Mouse (Mus musculus): ENCODE results near the gene Nod2.
A peak's percentile ranks its signal among the peaks of the same experiment; 100 is the strongest.
"Not testable (repeated sequence)": the region's sequence is repeated elsewhere in the genome, so short reads cannot be mapped to it uniquely, and the experiment has no call there.

Nod2 gene

DNA sequence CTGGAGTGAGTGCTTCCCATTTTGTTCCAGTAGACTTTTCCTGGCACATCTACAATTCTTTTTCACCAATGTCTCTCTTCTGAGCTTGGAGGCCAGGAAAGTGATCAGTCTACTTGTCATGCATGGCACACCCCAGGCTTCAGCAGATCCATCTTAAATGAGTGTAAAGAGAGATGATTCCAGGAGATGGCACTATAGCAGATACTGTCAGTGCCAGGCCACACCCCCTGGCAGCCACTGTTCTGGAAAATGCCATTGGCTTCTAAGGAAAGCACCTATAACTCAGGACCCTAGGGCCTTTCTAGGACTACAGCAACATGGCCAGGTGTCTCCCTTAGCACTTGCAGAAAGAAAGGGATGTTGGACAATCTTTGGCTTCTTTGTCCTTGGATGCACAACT is 16.0 kb upstream of the Nod2 start:
- no peak for DNase-seq (ENCODE audit: low spot score in 2 of 2)

DNA sequence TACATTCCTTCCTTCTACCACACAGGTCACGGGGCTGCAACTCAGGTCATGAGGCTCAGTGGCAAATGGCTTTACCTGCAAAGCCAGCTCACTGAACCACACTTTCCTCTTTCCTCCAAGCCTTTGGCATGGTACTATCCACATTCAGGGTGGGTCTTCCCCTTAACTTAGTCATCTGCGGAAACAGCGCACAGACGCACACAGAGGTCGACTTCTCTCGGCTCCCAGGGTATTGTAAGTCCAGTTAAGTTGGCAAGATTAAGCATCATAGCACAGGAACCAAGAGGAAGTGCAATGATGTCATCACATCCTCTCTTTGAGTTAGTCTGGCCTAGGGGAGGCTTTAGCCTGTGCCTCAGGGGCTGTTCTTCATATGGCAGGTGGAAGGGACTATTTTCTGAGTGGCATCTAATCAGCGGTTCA is 13.8 kb upstream of the Nod2 start:
- DNase-seq (ENCODE audit: low spot score in 2 of 2), result no peak

DNA sequence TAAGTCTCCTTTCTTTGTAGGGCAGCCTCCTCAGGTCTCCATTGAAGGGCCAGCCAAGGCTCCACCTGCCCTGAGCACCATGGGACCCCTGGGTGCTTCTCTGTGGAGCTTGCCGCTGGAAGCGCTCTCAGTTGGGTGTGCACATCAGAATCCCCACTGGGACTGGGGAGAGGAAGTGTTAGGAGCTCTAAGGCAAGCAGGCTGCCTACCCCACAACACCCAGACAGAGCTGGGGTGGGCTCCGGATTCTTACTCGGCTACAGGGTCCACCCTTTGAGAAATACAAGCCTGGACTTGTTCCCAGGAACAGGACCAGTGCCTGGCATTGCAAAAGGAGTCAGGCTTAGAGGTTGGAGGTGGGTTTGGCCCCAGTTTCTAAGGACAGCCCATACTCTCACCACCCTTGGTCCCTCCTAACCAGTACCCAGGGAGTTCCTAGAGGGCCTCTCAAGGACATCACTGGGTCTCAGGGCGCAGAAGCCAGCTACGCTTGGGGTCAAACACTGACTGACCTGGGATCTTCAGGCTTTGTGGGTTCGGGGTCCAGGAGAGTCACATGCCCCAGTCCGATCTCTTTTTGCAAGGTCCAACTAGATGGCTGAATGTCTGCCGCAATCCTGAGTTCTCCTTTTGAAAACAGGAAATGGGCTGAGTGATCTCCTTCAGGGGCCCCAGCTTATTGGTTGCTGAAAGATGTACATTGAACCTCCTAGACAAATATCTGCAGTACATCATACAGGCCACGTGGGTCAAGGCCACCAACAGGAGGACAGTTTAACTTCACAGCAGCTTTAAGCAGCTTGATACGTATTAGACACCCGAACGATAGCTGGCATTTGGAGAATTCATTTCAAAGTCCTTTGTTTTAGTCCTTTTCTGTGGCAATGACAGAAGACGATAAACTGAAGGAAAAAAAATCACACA is 11.4 kb upstream of the Nod2 start, which contains the start of gene Snx20:
Gene Snx20, minus strand, starts transcription at position 655 of the 924 bp plus-strand sequence.
- DNase-seq (ENCODE audit: low spot score in 2 of 2), result no peak

DNA sequence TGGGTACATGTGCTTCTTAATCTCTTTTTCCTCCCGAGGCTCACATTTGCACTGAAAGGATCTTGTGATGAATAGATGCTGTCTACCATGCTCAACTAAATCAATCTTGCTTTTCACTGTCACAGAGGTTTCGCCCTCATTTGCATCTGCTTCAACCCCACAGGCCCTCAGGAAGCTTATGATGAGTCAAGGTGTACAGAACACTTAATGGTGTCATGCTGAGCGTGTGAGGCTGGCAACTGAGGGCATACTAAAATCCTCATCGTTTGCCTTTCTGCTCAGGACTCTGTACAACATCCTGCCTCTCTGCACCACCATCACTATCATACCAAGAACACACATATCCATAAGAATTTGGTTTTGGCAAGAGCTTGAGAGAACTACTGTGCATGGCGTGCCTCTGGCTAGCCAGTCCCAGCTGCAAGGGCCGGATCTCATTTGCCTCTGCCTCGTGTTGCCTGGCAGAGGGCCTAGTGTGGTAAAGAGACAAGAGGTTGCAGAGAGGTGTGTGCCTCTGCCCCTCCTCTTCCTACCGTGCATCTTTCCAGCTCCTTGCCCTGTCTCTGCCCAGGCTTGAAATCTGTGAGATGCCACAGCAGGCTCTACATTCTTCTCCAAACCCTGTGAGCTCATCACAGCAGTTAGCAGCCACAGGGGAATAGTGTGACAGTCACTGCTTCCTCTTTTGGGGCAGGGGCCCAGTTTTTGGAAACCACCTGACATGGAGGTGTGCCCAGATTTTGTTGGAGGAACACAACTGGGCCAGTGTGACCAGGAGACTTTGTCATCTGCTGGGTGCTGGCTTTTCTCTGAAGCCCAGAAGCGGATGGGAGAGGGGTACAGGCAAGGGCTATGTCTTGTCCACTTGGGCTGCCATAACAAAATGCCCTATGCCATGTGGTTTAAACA is 9.8 kb upstream of the Nod2 start:
- DNase-seq (ENCODE audit: low spot score in 2 of 2), result no peak

DNA sequence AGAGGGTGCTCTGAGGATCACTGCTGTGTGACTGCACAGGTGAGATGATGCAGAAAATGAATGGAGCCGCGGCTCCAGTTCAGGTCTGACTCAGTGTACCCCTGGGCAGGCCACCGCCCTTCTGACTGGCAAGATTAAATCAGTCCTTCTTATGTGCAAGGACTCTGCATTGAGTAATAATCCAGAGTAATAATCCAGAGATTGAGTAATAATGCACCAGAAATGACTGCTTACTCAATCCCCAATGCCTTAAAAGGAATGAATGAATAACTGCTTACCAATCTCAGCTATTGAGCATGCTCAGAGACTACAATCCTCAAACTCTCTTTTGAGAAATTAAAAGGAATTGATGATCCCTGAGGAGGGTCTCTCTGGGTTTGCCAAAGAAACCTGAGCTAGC is 8.2 kb upstream of the Nod2 start:
- no peak for DNase-seq (ENCODE audit: low spot score in 2 of 2)

DNA sequence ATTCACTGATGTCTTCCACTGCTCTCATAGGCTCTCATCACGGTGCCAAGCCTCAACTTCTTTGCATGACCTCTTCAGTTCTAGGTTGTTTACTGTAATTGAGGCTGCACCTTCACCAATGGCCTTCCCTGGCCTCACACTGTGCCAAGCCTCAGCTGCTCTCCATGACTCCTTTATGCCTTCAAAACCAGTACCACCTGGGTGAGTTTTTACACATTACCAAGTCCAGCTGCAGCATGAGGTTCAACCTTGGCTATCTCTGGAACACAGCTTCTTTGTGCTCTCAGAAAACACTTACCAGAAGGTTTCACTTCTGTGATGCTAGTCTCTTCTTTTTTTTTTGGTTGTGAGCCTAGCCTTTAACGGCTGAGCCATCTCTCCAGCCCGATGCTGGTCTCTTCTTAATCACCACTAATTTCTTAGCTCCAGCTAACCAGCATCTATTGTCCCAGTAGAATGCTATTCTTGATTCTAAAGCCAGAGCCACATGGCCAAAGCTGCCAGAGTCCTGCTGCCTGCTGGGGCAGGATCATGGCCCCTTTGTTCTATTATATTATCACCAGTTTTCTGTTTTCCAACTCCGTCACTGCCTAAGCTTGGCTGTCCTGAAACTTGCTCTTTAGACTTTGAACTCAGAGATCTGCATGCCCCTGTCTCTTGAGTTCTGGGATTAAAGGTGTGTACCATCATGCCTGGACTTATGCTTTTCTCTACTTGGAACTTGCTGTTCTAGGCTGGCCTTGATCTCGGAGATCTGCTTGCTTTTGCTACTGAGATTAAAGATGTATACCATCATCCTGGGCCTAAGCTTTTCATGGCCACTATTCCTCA is 4.2 kb upstream of the Nod2 start:
- DNase-seq (ENCODE audit: low spot score in 2 of 2), result no peak

DNA sequence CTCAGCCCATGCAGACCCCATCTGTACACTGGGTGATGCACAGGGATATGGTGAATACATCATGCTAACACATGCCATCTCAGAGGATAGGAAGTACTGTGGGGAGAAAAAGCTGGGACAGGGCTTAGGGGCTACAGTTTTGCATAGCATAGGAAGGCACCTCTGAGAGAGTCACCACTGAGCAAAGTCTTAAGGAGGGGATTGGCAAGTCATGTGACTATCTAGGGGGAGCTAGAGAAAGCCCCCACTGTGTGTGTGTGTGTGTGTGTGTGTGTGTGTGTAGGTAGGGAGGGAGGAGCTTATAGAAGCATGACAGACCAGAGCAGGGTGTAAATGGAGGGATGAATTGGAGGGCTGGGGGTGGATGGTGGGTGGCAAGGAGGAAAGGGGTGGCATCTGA is 1.2 kb downstream of the Nod2 start:
- no peak for DNase-seq (ENCODE audit: low spot score in 2 of 2)

DNA sequence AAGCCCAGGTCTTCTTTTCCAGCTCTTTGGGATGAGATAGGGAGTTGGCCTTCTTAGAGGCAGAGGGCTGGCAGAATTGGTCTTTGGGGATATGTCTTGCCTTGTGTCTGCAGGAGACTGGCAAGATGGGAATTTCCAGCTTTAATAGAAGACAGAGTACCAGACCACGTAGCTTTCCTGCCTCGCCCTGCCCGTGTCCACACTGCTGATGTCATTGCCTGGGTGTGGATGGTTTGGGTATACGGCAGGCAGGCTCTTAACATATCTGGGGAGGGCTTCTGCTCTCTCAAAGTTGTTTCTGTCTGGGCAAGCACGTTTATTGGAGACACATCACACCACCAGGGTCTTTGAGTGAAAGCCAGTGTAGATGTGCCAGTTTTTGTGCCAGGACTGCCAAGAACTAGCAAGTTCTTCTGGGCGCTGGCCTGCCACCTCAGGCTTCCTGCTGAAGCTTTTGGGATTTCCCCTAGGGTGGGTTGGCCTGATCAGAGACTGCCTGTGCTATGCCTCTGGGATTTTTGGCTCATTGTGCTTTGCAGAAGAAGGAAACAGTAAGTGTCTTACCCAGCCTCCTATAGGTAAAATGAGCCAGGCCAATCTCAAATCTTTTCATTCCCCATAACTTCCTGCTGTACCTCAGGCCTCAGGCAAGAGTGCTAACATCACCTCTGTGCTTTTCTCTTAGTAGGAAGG is 3.0 kb downstream of the Nod2 start:
- DNase-seq (ENCODE audit: low spot score in 2 of 2), result no peak

DNA sequence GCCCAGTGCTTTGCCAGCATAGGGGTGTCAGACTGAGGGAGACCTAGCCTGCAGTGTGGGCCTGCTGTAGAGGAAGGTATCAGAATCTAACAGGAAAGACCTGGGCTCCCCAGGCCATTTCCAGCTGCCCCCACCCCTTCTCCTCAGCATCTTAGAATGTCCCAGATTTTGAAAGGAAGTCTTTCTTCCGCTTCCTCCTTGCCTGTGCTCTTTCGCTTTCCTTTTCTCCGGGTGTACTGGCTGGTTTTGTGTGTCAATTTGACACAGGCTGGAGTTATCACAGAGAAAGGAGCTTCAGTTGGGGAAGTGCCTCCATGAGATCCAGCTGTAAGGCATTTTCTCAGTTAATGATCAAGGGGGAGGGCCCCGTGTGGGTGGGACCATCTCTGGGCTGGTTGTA is 4.0 kb downstream of the Nod2 start:
- not testable (repeated sequence) for DNase-seq (ENCODE audit: low spot score in 2 of 2)

DNA sequence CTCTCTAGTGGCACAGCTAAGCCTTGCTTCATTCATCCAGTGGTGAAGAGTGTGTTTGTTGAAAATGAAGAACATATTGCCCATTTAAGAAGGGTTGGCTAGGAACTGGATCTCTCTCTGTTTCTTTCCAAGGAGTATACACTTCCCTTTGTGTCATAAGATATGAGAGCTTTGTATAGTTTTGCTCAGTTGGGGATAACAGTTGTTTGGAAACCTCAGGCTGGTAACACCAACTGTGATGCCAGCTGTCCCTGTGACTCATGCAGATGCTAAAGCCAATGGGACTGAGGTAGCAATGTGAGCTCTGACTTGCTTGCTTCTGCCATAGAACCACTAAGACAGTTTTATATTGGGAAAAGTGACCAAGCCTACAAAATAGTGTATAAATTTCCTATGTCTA is 8.2 kb downstream of the Nod2 start:
- DNase-seq (ENCODE audit: low spot score in 2 of 2), result no peak

DNA sequence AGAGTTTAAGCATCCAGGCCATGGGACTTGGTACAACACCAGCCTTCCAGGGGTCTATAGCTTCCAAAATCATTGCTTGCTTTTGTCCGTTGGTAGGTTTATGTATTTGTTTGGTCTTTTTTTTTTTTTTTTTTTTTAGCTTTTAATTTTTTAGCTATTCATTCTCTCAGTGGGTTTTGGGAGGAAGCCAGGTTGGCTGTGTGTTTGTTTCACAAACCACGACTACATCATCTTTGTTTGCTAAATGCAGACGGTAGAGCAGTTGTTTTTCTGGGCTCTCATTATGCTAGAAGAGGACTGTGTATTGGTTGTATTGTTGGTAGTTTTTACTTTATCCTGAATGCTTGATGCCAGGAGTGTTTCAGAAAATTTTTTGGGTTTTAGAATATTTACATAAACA is 12.8 kb downstream of the Nod2 start:
- no peak for DNase-seq (ENCODE audit: low spot score in 2 of 2)

DNA sequence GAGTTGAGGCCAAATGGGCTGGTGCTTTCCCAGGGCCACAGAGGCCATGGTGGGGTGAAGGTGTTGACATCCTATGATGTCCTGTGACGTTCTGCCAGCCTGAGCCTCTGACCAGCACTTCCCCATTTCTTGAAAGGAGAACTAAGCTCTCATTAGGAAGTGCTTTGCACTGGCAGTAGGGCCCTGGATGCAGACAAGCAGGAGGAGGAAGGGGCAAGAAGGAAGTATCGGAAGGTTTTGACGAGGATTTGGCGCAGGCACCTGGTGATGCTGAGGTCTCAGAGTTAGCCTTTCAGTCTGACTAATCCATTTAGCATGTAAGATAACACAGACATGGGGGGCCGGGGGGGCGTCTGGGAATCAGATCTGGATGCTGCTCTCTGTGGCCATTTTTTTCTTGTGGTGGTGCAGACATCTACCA is 15.3 kb downstream of the Nod2 start:
- DNase-seq (ENCODE audit: low spot score in 2 of 2), result no peak

DNA sequence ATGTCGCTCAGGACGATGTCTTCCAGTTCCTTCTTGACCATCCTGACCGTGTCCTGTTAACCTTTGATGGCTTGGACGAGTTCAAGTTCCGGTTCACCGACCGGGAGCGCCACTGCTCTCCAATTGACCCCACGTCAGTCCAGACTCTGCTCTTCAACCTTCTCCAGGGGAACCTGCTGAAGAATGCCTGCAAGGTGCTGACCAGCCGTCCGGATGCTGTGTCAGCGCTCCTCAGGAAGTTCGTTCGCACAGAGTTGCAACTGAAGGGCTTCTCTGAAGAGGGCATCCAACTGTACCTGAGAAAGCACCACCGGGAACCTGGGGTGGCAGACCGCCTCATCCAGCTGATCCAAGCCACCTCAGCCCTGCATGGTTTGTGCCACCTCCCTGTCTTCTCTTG is 17.0 kb downstream of the Nod2 start:
- DNase-seq (ENCODE audit: low spot score in 2 of 2), result no peak

DNA sequence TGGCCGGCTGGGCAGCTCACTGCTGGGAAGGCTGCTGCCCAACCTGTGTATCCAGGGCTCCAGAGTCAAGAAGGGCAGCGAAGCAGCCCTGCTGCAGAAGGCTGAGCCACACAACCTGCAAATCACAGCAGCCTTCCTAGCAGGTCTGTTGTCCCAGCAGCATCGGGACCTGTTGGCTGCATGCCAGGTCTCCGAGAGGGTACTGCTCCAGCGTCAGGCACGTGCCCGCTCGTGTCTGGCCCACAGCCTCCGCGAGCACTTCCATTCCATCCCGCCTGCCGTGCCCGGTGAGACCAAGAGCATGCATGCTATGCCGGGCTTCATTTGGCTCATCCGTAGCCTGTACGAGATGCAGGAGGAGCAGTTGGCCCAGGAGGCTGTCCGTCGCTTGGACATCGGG is 17.8 kb downstream of the Nod2 start:
- DNase-seq (ENCODE audit: low spot score in 2 of 2), result no peak

DNA sequence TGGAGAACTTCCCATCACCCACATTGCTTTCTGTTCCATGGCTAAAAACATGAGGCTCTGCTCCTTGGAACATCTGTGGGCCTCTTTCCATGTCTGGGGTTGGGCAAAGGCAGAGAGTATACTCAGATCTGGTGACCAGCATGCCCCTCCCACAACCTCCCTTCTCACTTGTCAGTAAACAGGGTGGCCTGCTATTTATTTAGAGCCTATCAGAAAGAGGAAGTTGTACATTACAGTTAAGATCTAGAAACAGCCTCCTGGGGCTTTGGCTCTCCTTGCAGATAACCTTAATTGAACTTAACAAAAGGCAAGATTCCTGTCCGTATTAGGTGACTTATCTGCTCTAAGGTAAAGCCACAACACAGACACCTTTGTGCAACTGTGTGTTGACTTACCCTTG is 19.3 kb downstream of the Nod2 start:
- DNase-seq (ENCODE audit: low spot score in 2 of 2), result no peak

DNA sequence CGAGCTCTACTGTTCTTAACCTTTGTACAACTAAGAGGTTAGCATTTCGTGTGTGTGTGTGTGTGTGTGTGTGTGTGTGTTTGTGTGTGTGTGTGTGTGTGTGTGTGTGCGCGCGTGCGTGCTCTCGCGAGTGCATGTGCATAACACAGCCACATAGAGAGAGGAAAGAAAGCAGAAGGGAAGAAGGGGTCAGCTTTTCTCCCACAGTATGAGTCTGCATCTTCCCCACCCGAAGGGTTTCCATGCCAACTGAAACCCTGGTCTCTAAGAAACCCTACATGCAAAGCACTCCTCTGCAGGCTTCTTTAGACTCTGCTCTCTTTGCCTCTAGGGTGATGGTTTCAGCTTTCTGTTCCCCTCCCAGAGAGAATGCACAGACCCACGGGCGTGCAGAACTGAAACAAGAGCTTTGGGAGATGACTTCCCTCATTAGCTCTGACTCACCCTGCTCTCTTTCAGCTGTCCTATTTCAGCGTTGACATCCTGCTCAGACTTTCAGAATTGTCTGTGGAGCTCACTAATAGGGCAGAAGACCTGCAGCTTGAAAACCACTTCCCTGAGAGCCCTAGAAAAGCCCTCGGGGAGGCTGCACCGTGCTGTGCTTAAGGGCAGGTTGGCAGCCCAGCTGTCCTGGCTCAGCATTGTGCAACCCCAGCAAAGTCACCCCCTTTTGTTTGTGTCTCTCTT is 21.4 kb downstream of the Nod2 start:
- peak; percentile 44 to 75 for DNase-seq (ENCODE audit: low spot score in 2 of 2)

DNA sequence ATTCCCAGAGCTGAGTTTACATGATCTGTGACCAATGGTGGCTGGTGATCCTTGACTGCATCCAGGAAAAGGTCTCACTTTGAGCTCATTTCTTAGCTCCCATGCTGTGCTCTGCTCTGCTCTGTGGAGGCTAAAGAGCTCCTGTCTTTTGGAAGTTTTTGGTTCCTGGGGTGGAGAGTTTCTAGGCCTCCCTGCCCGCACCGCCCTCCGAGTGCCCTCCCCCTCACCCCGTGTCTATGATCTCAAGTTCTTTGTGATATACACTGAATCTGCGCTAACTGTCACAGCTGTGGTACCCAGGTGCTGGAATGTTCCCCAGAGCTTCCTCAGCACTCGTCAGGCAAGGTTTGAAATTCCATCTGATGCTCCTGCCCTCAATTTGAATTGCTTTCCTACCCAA is 23.7 kb downstream of the Nod2 start:
- DNase-seq (ENCODE audit: low spot score in 2 of 2), result no peak

DNA sequence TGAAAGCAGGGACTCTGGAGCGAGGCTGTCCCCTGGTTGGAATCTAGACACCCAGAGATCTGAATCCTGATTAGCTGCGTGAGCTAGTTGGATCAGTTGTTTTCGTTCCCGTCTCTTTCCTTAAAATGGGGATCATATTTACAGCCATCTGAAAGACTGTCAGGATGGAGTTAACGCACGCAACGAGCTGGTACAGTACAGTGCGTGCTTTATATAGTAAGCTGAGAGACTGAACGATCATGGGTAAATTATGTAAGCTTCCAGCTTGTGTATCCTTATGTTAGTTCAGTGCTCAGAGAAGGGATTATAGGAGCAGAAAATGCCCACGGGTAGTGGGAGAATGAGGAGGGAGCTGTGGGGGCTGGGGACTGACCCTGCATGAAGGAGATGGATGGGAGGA is 24.5 kb downstream of the Nod2 start:
- no peak for DNase-seq (ENCODE audit: low spot score in 2 of 2)

DNA sequence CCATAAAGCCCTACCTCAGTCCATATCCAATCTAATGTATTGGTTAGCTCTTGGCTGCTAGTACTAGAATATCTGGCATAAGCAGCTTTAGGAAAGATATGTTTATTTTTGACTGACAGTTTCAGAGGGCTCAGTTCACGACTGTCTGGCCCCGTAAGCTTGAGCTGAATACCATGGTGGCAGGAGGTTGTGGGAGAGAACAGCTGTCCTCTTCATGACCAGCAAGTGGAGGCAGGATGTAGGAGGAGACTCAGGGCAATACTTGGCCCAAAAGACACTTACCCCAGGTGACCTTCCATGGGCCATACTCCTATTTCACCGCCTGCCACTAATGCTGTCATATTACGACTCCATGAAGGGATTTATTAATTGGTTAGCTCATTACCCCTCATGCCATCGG is 26.7 kb downstream of the Nod2 start:
- DNase-seq (ENCODE audit: low spot score in 2 of 2), result no peak

DNA sequence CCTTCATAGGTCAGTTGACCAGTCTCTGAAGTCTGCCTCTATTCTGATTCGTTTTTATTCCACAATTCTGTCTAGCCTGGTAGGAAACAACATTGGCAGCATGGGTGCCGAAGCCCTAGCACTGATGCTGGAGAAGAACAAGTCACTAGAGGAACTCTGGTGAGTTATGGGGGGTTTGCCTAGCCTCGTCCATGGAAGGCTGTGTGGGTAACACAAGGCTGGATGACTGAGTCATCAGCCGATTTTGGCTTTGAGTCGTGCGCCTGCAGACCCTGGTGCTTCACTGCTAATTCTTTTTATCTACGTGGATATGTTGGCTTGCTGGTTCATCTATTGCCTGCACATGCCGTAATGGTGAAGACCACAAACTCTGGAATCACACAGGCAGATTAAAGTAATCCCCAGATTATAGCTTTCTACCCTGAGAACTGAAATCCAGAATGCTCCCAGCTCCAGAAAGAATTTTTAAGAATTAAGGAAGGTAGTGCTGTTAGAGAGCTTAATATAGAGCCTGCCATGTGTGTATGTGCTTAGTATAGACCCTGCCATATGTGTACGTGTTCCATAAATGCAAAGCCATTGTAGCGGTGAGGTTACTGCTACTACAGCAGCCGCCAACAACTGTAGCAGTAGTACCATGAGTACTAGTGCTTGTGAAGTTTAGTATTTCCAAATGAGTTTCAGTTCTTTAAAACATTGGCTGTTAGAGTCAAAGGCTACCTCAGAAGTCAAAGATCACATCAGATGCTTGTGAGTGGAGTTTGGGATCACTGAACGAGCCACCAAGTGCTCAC is 28.5 kb downstream of the Nod2 start:
- DNase-seq (ENCODE audit: low spot score in 2 of 2), result no peak

Measured in frontal cortex, postnatal 10 days (tissue).